Mouse (Mus musculus) kidney, adult 2 months (tissue): ENCODE measurements around the gene Baz1a.

Source experiments
- CTCF ChIP-seq: fragments of 200-500 bp; conservative IDR thresholded peaks from 2 replicates; pipeline ENCODE4 v1.5.1; 2011; ENCODE audit warnings: low read depth, mild to moderate bottlenecking, control low read depth, low read length, moderate library complexity, mixed read lengths; ENCODE audit not compliant: insufficient read depth, insufficient read length
- POLR2A ChIP-seq: fragments of 200-500 bp; IDR thresholded peaks from one replicate; pipeline ENCODE4 v1.6.1; 2011; ENCODE audit warnings: low read depth, low read length, control low read depth

DNA sequence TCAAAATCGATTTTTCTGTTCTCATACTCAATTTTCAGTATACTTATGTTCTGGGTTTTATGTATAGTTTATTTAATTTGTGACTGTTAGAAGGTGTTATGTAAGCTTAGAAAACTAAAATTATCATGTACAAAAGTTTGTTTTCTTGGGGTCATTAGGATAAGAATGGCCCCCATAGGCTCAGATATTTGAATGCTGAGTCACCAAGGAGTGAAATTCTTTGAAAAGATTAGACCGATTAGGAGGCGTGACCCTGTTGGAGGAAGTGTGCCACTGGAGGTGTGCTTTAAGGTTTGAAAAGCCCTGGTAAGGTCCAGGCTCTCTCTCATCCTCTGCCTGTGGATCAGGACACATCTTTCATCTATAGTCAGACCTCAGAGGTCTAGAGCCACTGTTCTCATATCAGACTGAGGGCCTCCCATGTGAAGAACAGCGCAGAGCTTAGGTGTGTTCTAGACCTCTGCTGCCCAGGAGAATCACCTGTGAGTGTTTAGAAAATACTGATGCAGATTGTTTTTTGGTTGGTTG is 25.8 kb downstream of the Baz1a start:
- TF ChIP-seq POLR2A = no peak
- no peak for TF ChIP-seq CTCF
